Mouse (Mus musculus): ENCODE measurements around the gene Uaca.

DNA sequence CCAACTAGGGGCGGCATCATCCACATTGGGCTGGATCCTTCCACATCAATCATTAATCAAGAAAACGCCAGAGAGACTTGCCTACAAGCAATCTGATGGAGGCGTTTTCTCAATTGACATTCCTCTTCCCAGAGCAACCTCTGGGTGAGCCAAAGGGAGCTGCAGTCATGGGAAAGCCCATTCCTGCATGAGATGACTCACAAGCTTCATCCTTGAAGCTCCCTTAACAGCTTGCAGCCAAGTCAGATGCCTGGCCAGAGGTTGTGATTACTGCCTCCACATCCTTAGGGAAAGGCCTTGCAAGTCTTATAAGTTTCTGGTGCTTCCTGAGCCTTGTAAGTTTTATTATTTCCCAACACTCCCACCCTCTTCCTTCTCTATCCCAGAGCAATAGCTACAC lies 119.3 kb downstream of the Uaca start:
- TF ChIP-seq CTCF (IDR thresholded peaks at IDR 0.05; ENCODE audit: extremely low read depth, insufficient read depth, low read length) (no peak), POLR2A (IDR thresholded peaks at IDR 0.05; ENCODE audit: extremely low read depth, insufficient read depth, low read length) (no peak)
